Comparison of ENCODE assay signal across 26 mouse cellular contexts in the genomic region with DNA sequence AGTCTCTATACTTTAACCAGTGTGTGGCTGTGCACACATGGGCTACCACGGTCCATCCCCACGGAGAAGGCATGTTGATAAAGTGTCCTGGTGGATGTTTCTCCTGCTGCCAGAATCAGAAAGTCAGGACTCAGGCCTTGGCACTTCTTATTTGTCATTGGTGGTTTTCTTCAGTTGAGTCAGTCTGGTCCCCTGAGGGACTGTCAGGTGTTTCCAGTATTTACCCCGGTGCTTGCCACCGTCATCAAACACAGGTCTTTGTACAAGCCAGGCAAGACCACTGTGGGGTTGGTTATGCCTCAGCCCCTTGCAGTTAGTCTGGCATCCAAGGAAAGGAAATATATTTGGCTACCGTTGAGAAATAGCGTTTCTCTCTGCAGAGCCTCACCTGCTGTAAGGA. TPM values are rescaled to one million over a fixed set of nuclear protein-coding genes. Genes with fewer than 3 reads are reported as not detected.
"Had no signal": no experiment of that assay in that cellular context is flagged by ENCODE, and none has a peak within 500 bp of the region (broad histone marks: within the 10 kb centered on the region; RNA-seq: fewer than 3 reads in every experiment).

No protein-coding gene starts in this region.

- H3K27ac ChIP-seq: gastrocnemius, adult 2 months; heart, embryonic 10.5 days; hindbrain, embryonic 10.5 days; hindbrain, embryonic 12.5 days; hindbrain, embryonic 14.5 days; intestine, embryonic 15.5 days; kidney, postnatal 0 days; limb, embryonic 13.5 days; limb, embryonic 15.5 days; liver, embryonic 13.5 days had no signal

- DNase-seq: gastrocnemius, adult 2 months; gastrocnemius, postnatal 10 days; gastrocnemius, postnatal 25 days; heart, adult 18-20 months; heart, postnatal 10 days; heart, postnatal 4 days; kidney, adult 18-20 months; kidney, adult 8-10 months; kidney, postnatal 14 days; kidney, postnatal 36 days; layer of hippocampus, adult 9-11 months; layer of hippocampus, postnatal 36 days; left cerebral cortex, postnatal 4 days; liver, embryonic 13.5 days had no signal

- H3K4me3 ChIP-seq: gastrocnemius, adult 2 months; heart, embryonic 10.5 days; heart, embryonic 12.5 days; hindbrain, embryonic 10.5 days; hindbrain, embryonic 12.5 days; intestine, embryonic 15.5 days; limb, embryonic 13.5 days; limb, embryonic 15.5 days; liver, embryonic 13.5 days had no signal

- ATAC-seq: hindbrain, embryonic 16.5 days; inflammation-experienced regulatory T-cells, adult 6 months; intestine, embryonic 15.5 days; intestine, postnatal 0 days had no signal

- H3K9ac ChIP-seq: heart, embryonic 12.5 days; hindbrain, embryonic 12.5 days; hindbrain, embryonic 14.5 days; intestine, embryonic 15.5 days; limb, embryonic 13.5 days; limb, embryonic 15.5 days; liver, embryonic 13.5 days had no signal

- H3K4me2 ChIP-seq: heart, embryonic 12.5 days; hindbrain, embryonic 12.5 days; hindbrain, embryonic 14.5 days; intestine, embryonic 15.5 days; limb, embryonic 13.5 days; limb, embryonic 15.5 days; liver, embryonic 13.5 days had no signal

- H3K4me1 ChIP-seq: intestine, embryonic 15.5 days; limb, embryonic 13.5 days had no signal

- H3K27me3 ChIP-seq: hindbrain, embryonic 12.5 days; intestine, embryonic 15.5 days; limb, embryonic 13.5 days; limb, embryonic 15.5 days; liver, embryonic 13.5 days had no signal

- H3K9me3 ChIP-seq: heart, embryonic 10.5 days; heart, embryonic 12.5 days; hindbrain, embryonic 10.5 days; hindbrain, embryonic 12.5 days; intestine, embryonic 15.5 days; limb, embryonic 13.5 days; limb, embryonic 15.5 days; liver, embryonic 13.5 days had no signal

- H3K36me3 ChIP-seq: heart, embryonic 10.5 days had no signal

RNA-seq across cellular contexts. Expression of a gene that starts 23.6 kb away (rescaled TPM):
- polyA plus RNA-seq: inflammation-experienced regulatory T-cells, adult 6 months had no signal
